Mouse (Mus musculus): ENCODE data around the gene Rcc2. TPM values are rescaled to one million over a fixed set of nuclear protein-coding genes. Genes with fewer than 3 reads are reported as not detected.
A peak's percentile ranks its signal among the peaks of the same experiment; 100 is the strongest.

The Rcc2 gene
- polyA plus RNA-seq, 1 experiment from 2014 or later = 38.5 TPM

GRCm38 (mm10) chr4:140701716-140702561 is 1.6 kb downstream of the Rcc2 start:
- peak overlapping the region; percentile 82 for H3K4me2 ChIP-seq
- peaks cover 12% of the 10 kb centered on the region for H3K27me3 ChIP-seq (replicated peaks)
- peaks cover 12% of the 10 kb centered on the region for H3K36me3 ChIP-seq
- peak overlapping the region; percentile 94 for H3K9ac ChIP-seq
- H3K27ac ChIP-seq (ENCODE audit: poor library complexity, severe bottlenecking) = peak overlapping the region; percentile 95
- WGBS = 5% methylated on average over 80 of the region's 107 CpGs
- peak overlapping the region; percentile 80 for H3K4me3 ChIP-seq
- H3K4me1 ChIP-seq (replicated peaks) = peaks cover 45% of the 10 kb centered on the region
- H3K9me3 ChIP-seq (replicated peaks) = no peaks in the 10 kb centered on the region
- peak; percentile 38 for ATAC-seq (ENCODE audit: insufficient number of reproducible peaks, low FRiP score)

DNA sequence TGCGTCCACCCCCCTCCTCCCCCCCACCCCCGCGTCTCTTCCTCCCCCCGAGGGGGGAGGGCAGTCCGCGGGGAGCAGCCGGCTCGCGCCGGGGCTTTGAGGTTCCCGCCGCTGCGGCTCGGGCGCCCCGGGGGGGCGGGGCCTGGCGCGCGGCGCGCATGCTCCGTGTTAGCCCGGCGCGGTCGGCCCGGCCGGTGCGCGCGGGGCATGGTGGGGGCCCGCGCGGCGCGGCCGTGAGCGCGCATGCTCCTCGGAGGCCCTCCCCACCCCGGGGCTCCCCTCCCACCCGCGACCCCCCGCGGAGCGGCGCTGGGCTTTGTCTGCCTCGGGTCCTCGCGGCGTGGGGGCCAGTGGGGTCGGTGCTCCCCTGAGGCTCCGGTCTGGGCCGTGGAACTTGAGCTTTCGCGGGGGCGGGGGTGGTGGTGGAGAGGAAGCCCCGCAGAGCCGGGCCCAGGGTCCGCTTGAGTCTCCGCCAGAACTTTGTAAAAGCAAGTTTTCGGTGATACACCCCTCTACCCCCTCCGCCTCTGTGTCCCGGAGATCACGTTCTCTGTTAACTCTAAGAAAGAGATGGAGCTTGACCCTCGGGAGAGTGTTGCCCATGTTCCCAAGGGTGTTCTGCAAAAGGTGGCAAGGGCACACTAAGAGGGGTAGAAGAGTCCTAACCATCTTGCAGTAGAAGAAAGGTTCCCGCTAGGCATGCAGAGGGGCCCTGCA is 2.4 kb downstream of the Rcc2 start:
- Histone ChIP-seq H3K9ac (peak overlapping the region; percentile 94), H3K27me3 (replicated peaks) (peaks cover 12% of the 10 kb centered on the region), H3K4me3 (peak overlapping the region; percentile 80), H3K4me1 (replicated peaks) (peaks cover 53% of the 10 kb centered on the region), H3K27ac (ENCODE audit: poor library complexity, severe bottlenecking) (peak overlapping the region; percentile 95), H3K36me3 (peaks cover 20% of the 10 kb centered on the region), H3K4me2 (peak overlapping the region; percentile 82), H3K9me3 (replicated peaks) (no peaks in the 10 kb centered on the region)
- WGBS = under 1% methylated on average over 60 of the region's 68 CpGs
- ATAC-seq (ENCODE audit: insufficient number of reproducible peaks, low FRiP score) = peak; percentile 90

DNA sequence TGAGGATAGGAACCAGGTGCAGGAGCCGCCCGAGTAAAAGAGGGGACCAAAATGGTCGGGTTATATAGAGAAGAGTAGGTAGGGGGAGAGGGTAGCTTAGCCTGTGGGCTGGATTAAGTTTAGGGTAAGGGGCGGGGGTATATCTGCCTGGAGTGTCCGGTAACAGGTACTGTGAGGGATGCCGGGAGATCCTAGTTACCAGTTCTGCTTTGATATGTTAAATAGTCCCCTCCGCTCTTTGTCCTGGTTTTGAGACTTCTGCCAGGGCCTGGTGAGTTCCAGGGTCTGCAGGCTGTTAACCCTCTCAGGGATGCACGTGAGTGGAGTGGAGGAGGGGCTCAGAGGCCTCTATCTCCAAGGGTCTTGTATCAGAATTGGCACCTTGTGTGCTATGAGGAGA is 3.3 kb downstream of the Rcc2 start:
- peak overlapping the region; percentile 53 for H3K27ac ChIP-seq (ENCODE audit: poor library complexity, severe bottlenecking)
- peak overlapping the region; percentile 94 for H3K9ac ChIP-seq
- 29% methylated on average over 8 of the region's 8 CpGs for WGBS
- peak overlapping the region; percentile 80 for H3K4me3 ChIP-seq
- H3K36me3 ChIP-seq = peaks cover 28% of the 10 kb centered on the region
- H3K9me3 ChIP-seq (replicated peaks) = no peaks in the 10 kb centered on the region
- H3K4me2 ChIP-seq = peak overlapping the region; percentile 82
- no peak for ATAC-seq (ENCODE audit: insufficient number of reproducible peaks, low FRiP score)
- peaks cover 62% of the 10 kb centered on the region for H3K4me1 ChIP-seq (replicated peaks)
- peaks cover 7% of the 10 kb centered on the region for H3K27me3 ChIP-seq (replicated peaks)

DNA sequence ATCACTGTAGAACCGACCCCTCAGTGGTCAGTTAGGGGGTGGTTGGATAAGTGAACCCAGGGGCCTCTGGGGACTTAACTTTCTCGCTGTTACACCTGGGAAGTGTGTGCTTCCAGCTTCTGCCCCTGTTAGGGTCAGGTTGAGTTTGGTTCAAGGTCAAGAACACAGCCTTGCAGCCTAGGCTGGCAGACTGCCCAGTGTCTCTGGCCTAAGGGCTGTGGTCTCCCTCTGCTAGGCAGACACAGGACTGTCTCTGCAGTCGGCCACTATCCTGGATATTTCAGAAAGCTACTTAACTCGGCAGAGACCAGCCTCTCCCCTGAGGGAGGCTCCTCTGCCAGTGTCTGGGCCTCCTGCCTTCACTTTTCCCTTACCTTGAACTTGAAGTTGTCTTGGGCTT is 3.8 kb downstream of the Rcc2 start:
- H3K9me3 ChIP-seq (replicated peaks) = no peaks in the 10 kb centered on the region
- no peak overlapping the region for H3K4me3 ChIP-seq
- H3K36me3 ChIP-seq = peaks cover 34% of the 10 kb centered on the region
- 38% methylated on average over 4 of the region's 4 CpGs for WGBS
- H3K4me2 ChIP-seq = peak overlapping the region; percentile 82
- H3K4me1 ChIP-seq (replicated peaks) = peaks cover 65% of the 10 kb centered on the region
- H3K27me3 ChIP-seq (replicated peaks) = peaks cover 2% of the 10 kb centered on the region; the same call in 1 of the 2 replicates
- no peak for ATAC-seq (ENCODE audit: insufficient number of reproducible peaks, low FRiP score)
- H3K9ac ChIP-seq = peak overlapping the region; percentile 94
- peak overlapping the region; percentile 53; the same call in 1 of the 2 replicates for H3K27ac ChIP-seq (ENCODE audit: poor library complexity, severe bottlenecking)

- ATAC-seq (ENCODE audit: insufficient number of reproducible peaks, low FRiP score) = no peak
- peaks cover 64% of the 10 kb centered on the region for H3K4me1 ChIP-seq (replicated peaks)
- H3K9me3 ChIP-seq (replicated peaks) = no peaks in the 10 kb centered on the region
- H3K4me3 ChIP-seq = no peak overlapping the region
- no peak overlapping the region for H3K4me2 ChIP-seq
- H3K9ac ChIP-seq = peak overlapping the region; percentile 17; the same call in 1 of the 2 replicates
- H3K27ac ChIP-seq (ENCODE audit: poor library complexity, severe bottlenecking) = no peak overlapping the region
- H3K36me3 ChIP-seq = peaks cover 67% of the 10 kb centered on the region
- WGBS = 73% methylated on average over 4 of the region's 4 CpGs
- H3K27me3 ChIP-seq (replicated peaks) = no peaks in the 10 kb centered on the region
Observed at GRCm38 (mm10) chr4:140707615-140708014, 7.3 kb downstream of the Rcc2 start.

DNA sequence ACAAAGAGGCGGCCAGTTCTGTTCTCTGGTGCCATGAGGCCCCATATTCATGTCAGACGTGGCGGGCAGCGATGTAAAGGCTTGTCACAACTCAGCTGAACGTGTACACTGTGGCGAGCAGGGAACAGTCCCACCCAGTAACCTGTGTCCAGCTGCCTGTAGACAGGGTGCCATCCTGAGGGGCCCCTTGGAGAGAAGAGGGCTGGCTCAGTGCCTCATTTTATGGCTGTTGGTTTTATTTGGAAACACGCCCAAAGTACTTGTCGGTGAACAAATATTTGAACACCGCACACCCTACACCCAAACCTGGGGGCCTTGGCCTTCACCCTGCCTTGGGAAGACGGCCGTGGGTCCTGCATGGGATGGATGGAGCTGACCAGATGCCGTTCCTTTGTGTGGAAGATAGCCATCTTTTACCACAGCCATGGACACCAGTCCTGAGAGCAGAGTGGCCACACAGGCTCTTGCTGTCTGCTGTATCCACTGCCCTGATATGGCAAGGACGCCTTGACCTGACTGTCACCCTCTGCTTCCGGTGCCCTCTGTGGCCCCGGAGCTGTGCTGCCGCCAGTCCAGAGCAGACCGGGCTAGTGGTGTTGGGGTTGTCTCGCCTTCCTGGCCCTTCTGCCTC is 8.1 kb downstream of the Rcc2 start:
- Histone ChIP-seq H3K4me2 (no peak overlapping the region), H3K4me1 (replicated peaks) (peaks cover 68% of the 10 kb centered on the region), H3K27ac (ENCODE audit: poor library complexity, severe bottlenecking) (no peak overlapping the region), H3K4me3 (no peak overlapping the region), H3K36me3 (peaks cover 75% of the 10 kb centered on the region), H3K27me3 (replicated peaks) (no peaks in the 10 kb centered on the region), H3K9me3 (replicated peaks) (no peaks in the 10 kb centered on the region), H3K9ac (peak overlapping the region; percentile 2)
- ATAC-seq (ENCODE audit: insufficient number of reproducible peaks, low FRiP score) = no peak
- 81% methylated on average over 18 of the region's 18 CpGs for whole genome bisulfite sequencing

DNA sequence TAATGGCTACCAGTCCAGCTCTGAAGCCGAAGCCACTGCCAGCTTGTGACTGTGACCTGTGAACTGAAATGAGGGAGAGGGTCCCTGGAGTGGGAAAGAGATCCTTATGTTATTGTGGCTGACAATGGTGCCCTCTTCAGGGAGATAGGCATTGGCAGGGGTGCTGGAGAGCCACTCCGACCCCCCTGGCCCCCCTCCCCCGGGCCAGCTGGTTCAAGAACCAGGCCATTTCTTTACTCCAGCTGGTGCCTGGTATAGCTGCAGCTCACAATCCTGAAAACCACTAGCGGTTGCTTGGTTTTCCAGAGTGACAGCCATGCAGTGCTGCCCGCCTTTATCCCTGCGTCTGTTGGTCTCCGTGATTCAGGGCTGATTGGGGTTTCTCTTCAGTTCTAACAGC is 8.8 kb downstream of the Rcc2 start:
- Histone ChIP-seq H3K27ac (ENCODE audit: poor library complexity, severe bottlenecking) (no peak overlapping the region), H3K36me3 (peaks cover 78% of the 10 kb centered on the region), H3K4me2 (no peak overlapping the region), H3K4me3 (no peak overlapping the region), H3K4me1 (replicated peaks) (peaks cover 65% of the 10 kb centered on the region), H3K9ac (peak overlapping the region; percentile 2; the same call in 1 of the 2 replicates), H3K9me3 (replicated peaks) (no peaks in the 10 kb centered on the region), H3K27me3 (replicated peaks) (no peaks in the 10 kb centered on the region)
- 93% methylated on average over 7 of the region's 7 CpGs for WGBS
- ATAC-seq (ENCODE audit: insufficient number of reproducible peaks, low FRiP score) = no peak

DNA sequence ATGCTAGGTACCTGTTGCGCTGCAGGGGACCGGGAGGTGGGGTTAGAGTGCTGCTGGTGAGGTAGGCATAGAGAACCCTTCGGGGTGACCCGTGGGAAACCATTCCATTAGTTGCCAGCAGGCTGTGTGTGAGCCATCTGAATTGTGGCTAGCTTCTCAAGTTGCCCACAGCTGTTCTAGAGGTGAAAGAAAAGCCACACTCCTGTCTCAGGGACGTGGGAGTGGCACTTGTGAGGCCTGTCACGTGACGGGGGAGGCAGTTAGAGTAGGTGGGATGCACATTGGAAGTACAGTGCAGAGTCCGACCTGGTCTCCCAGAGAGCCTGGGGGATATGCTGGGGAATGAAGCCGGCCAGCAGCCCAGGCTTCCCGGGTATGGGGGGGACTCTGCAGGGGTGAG is 9.3 kb downstream of the Rcc2 start:
- ATAC-seq (ENCODE audit: insufficient number of reproducible peaks, low FRiP score) = no peak
- Histone ChIP-seq H3K36me3 (peaks cover 83% of the 10 kb centered on the region), H3K4me1 (replicated peaks) (peaks cover 65% of the 10 kb centered on the region), H3K9ac (no peak overlapping the region), H3K27ac (ENCODE audit: poor library complexity, severe bottlenecking) (no peak overlapping the region), H3K27me3 (replicated peaks) (no peaks in the 10 kb centered on the region), H3K4me3 (no peak overlapping the region), H3K9me3 (replicated peaks) (no peaks in the 10 kb centered on the region), H3K4me2 (no peak overlapping the region)
- 85% methylated on average over 10 of the region's 10 CpGs for WGBS

DNA sequence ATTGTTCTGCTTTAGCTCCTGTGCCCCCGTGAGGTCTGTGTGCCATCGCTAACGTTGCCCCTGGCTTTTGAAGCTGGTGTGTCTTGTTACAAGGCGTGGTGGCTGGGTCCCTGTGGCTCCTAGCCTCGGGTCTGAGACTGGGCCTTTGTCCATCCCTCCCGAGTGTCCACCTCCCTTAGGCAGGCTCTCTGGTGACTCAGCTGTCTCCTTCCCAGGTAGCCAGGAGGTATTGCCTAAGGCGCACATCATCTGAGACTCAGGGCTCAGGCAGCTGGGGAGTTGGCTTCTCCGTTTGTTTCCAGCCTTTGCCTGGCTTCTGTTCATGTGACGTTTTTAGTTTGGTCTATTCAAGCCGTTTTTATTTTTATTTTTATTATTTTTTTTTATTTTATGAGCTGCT is 10.4 kb downstream of the Rcc2 start:
- ATAC-seq (ENCODE audit: insufficient number of reproducible peaks, low FRiP score) = no peak
- Histone ChIP-seq H3K9me3 (replicated peaks) (no peaks in the 10 kb centered on the region), H3K27ac (ENCODE audit: poor library complexity, severe bottlenecking) (no peak overlapping the region), H3K27me3 (replicated peaks) (no peaks in the 10 kb centered on the region), H3K4me3 (no peak overlapping the region), H3K4me1 (replicated peaks) (peaks cover 58% of the 10 kb centered on the region), H3K4me2 (no peak overlapping the region), H3K9ac (no peak overlapping the region), H3K36me3 (peaks cover 88% of the 10 kb centered on the region)
- 87% methylated on average over 10 of the region's 10 CpGs for WGBS

DNA sequence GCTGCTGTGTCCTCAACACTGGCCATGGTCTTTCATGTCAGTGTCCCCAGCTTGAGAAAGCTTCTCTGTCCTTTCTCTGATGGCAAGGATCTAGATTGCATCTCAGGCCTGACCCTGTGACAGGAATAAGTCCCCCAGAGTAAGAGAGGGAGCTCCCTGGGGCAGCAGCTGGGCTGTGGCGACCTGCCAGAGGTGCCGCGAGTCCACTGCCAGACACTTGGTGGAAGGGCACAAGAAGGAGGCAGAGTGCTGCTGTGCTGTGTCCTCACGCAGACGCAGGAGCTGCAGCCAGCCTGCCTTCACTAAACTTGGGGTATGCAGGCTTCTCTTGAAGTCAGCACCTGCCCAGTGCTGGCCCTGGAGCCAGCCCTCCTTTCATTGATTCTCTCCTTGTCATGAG is 11.0 kb downstream of the Rcc2 start:
- Histone ChIP-seq H3K36me3 (peaks cover 88% of the 10 kb centered on the region), H3K9ac (no peak overlapping the region), H3K4me3 (no peak overlapping the region), H3K4me1 (replicated peaks) (peaks cover 53% of the 10 kb centered on the region), H3K4me2 (no peak overlapping the region), H3K27ac (ENCODE audit: poor library complexity, severe bottlenecking) (no peak overlapping the region), H3K27me3 (replicated peaks) (no peaks in the 10 kb centered on the region), H3K9me3 (replicated peaks) (no peaks in the 10 kb centered on the region)
- no peak for ATAC-seq (ENCODE audit: insufficient number of reproducible peaks, low FRiP score)
- 80% methylated on average over 5 of the region's 5 CpGs for WGBS

Data from heart, embryonic 12.5 days (tissue).